Mouse (Mus musculus) spleen, postnatal 0 days (tissue): ENCODE data around the gene Phex. TPM values are rescaled to one million over a fixed set of nuclear protein-coding genes. Genes with fewer than 3 reads are reported as not detected.

Experiments used
- polyA plus RNA-seq: library from polyadenylated mRNA; unstranded; fragments of >200 nt; fragmentation: Nextera tagmentation; extraction: Ambion mirVana; gene quantifications from 2 replicates; pipeline ENCODE4 v1.2.1, GENCODE M21; 2015

The Phex gene
- polyA plus RNA-seq: 0.04 TPM in 2 replicates

GRCm38 (mm10) chrX:157415212-157415611 lies at the start of gene Phex:
Gene Phex, minus strand, starts transcription at chrX:157415312.

Other genes with a start within 250 kb of the Phex start
- 42.0 and 43.1 TPM in 2 replicates for gene Sms, start 77.0 kb upstream of the Phex start, polyA plus RNA-seq
- 1.6 TPM in 2 replicates for gene Yy2, start 153.7 kb upstream of the Phex start, polyA plus RNA-seq
- gene Mbtps2, start 183.4 kb upstream of the Phex start, polyA plus RNA-seq: 7.0 and 7.3 TPM in 2 replicates